Mouse (Mus musculus) heart, postnatal 0 days (tissue): Measurements from ENCODE around the gene Tnfrsf13c.

Experiments
- CTCF ChIP-seq: IDR thresholded peaks from 2 replicates; pipeline ENCODE4 v1.5.1; 2016; ENCODE audit warnings: antibody characterized with exemption, control low read depth, low read depth
- EP300 ChIP-seq: IDR thresholded peaks from 2 replicates; pipeline ENCODE4 v1.6.1; 2016; ENCODE audit warnings: antibody characterized with exemption, low read depth

- TF ChIP-seq CTCF (no peak), EP300 (no peak)
Observed at GRCm38 (mm10) chr15:82181131-82181530, 43.0 kb downstream of the Tnfrsf13c start.
